Mouse (Mus musculus) forebrain, embryonic 11.5 days (tissue): ENCODE measurements around the gene Mgrn1. TPM values are rescaled to one million over a fixed set of nuclear protein-coding genes. Genes with fewer than 3 reads are reported as not detected.

Source experiments
- ATAC-seq: fragments of 200-750 bp; cut with Nextera tagmentation; replicated peaks from 2 replicates; pipeline ENCODE4 v1.8.0; 2017; ENCODE audit warnings: moderate TSS enrichment; ENCODE audit not compliant: low FRiP score
- DNase-seq: peaks from one replicate; pipeline ENCODE4 v3.0.0-alpha.2; 2017; ENCODE audit warnings: low spot score
- H3K27ac ChIP-seq: fragments of 300-500 bp; sonication (generic); 2 replicates; pipeline ENCODE4 v1.5.1; 2014; ENCODE audit warnings: low read depth, low read length
- H3K27me3 ChIP-seq: fragments of 300-500 bp; sonication (generic); 2 replicates; pipeline ENCODE4 v1.6.1; 2014; ENCODE audit warnings: mild to moderate bottlenecking, low read length, mixed read lengths; ENCODE audit not compliant: control insufficient read depth, insufficient read depth
- H3K36me3 ChIP-seq: fragments of 300-500 bp; sonication (generic); 2 replicates; pipeline ENCODE4 v1.6.1; 2014; ENCODE audit warnings: mild to moderate bottlenecking, low read length, moderate library complexity, mixed read lengths; ENCODE audit not compliant: control insufficient read depth, insufficient read depth
- H3K4me1 ChIP-seq: fragments of 300-500 bp; sonication (generic); replicated peaks from 2 replicates; pipeline ENCODE4 v1.6.1; 2014; ENCODE audit warnings: low read length, mixed read lengths; ENCODE audit not compliant: control insufficient read depth, insufficient read depth
- H3K4me2 ChIP-seq: fragments of 300-500 bp; sonication (generic); 2 replicates; pipeline ENCODE4 v1.6.1; 2014; ENCODE audit warnings: low read depth, mild to moderate bottlenecking, low read length, moderate library complexity, mixed read lengths; ENCODE audit not compliant: severe bottlenecking
- H3K4me3 ChIP-seq: fragments of 300-500 bp; sonication (generic); 2 replicates; pipeline ENCODE4 v1.5.1; 2014; ENCODE audit warnings: low read depth, low read length
- H3K9ac ChIP-seq: fragments of 300-500 bp; sonication (generic); 2 replicates; pipeline ENCODE4 v1.6.1; 2014; ENCODE audit warnings: low read length
- H3K9me3 ChIP-seq: fragments of 300-500 bp; sonication (generic); 2 replicates; pipeline ENCODE4 v1.6.1; 2016; ENCODE audit warnings: low read length, mixed read lengths; ENCODE audit not compliant: control insufficient read depth
- WGBS: fragments of 180-500 bp; shearing (Covaris S2); extraction: QIAGEN DNeasy Blood & Tissue Kit; methylation state at CpG from one replicate; pipeline ENCODE4 v1.1.7; 2014; 5-methylcytosine and 5-hydroxymethylcytosine counted together
- polyA plus RNA-seq: library from polyadenylated mRNA; unstranded; fragments of >200 nt; fragmentation: Nextera tagmentation; extraction: Ambion mirVana; gene quantifications from 2 replicates; pipeline ENCODE4 v1.2.1, GENCODE M21; 2014

The Mgrn1 gene
- polyA plus RNA-seq, 1 experiment from 2014 or later: 69.9 TPM

DNA sequence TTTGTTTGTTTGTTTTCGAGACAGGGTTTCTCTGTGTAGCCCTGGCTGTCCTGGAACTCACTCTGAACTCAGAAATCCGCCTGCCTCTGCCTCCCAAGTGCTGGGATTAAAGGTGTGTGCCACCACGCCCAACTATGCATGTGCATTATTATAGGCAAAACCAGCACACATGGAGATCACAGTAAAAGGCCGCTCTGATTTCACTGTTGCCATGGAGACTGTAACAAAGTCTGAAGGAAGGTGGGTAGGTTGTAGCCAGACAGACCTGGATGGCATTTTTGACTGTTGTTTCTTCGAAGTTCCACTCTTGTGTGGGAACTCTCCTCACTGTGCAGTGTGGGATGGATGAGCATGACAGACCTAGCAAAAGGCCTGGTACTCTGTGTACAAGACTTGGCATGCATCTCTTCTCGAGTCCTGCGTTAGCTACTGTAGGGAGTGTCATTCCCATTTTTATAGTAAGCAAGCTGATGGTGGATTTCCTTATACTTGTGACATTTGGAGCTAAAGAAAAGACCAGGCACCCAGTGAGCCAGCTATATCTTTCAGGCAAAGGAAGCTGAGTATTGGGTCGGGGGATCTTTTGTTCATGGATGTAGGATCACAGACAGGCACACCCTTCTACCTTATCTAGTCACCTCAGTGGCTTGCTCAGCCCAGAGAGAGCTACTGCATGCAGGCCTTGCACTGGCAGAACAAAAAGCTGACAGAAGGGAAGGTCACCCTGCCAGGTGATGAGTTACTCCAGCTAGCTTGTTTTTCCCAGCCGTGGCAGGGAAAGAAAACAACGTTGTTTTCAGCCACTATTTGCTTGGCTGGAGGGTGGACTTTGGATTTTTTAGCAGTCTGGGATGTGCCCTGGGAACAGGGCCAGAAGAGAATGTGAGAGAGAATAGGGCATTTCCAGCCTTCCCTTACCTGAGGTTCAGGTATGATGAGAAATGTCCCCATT lies 4.4 kb upstream of the Mgrn1 start:
- peak overlapping the region; percentile 71 for H3K9ac ChIP-seq
- no peaks in the 10 kb centered on the region for H3K9me3 ChIP-seq
- peak overlapping the region; percentile 73 for H3K4me2 ChIP-seq
- H3K36me3 ChIP-seq: no peaks in the 10 kb centered on the region
- no peaks in the 10 kb centered on the region for H3K27me3 ChIP-seq
- 81% methylated on average over 10 of the region's 10 CpGs for WGBS
- ATAC-seq: no peak
- H3K4me3 ChIP-seq: peak overlapping the region; percentile 82; the same call in 1 of the 2 replicates
- no peak for DNase-seq
- no peak overlapping the region for H3K27ac ChIP-seq
- peaks cover 16% of the 10 kb centered on the region for H3K4me1 ChIP-seq

DNA sequence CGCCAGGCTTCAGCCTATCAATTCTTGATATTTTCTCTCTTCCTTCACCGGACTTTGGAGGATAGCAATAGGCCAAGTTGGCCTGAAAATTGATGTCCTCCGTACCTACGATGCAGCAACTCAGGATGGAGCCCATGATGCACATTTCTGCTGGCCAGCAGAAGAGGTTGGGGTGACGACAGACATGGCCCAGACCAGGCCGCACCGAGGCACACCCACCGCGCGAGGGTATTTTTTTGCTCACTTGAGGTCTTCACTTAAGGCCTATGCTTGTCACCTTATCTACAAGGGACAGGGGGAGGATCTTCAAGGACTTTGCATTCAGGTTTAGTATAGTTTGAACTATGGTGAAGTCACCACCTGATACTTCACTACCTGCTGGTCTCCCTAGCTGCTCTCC lies 1.1 kb upstream of the Mgrn1 start:
- H3K36me3 ChIP-seq: no peaks in the 10 kb centered on the region
- H3K4me1 ChIP-seq: peaks cover 14% of the 10 kb centered on the region; the same call in 1 of the 2 replicates
- H3K4me2 ChIP-seq: peak overlapping the region; percentile 90; the same call in 1 of the 2 replicates
- no peak overlapping the region for H3K9ac ChIP-seq
- ATAC-seq (no peak), DNase-seq (no peak)
- H3K4me3 ChIP-seq: peak overlapping the region; percentile 86; the same call in 1 of the 2 replicates
- no peaks in the 10 kb centered on the region for H3K9me3 ChIP-seq
- WGBS: 93% methylated on average over 10 of the region's 10 CpGs
- H3K27me3 ChIP-seq: no peaks in the 10 kb centered on the region
- H3K27ac ChIP-seq: no peak overlapping the region

DNA sequence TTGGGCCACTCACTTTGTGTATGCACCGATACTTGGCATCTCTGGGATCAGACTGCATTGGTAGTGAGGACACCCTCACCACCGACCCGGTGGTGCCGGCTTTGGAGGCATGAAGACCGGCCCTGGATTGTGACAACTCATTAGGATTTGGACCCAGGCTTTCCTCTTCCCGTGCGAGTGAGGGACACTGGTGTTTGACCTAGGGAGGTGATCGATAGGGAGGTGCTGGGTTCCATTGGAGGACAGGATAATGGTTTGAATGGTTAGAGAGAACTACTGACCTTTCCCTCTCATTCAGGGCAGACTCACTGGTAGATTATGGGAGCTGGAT lies 606 bp downstream of the Mgrn1 start:
- Histone ChIP-seq H3K4me1 (peaks cover 11% of the 10 kb centered on the region; the same call in 1 of the 2 replicates), H3K4me3 (peak overlapping the region; percentile 86), H3K9me3 (no peaks in the 10 kb centered on the region), H3K27ac (peak overlapping the region; percentile 53; the same call in 1 of the 2 replicates), H3K4me2 (peak overlapping the region; percentile 90), H3K9ac (peak overlapping the region; percentile 91), H3K36me3 (no peaks in the 10 kb centered on the region), H3K27me3 (no peaks in the 10 kb centered on the region)
- DNase-seq: no peak
- ATAC-seq: no peak; the same call in 1 of the 2 replicates
- WGBS: 1% methylated on average over 8 of the region's 8 CpGs

DNA sequence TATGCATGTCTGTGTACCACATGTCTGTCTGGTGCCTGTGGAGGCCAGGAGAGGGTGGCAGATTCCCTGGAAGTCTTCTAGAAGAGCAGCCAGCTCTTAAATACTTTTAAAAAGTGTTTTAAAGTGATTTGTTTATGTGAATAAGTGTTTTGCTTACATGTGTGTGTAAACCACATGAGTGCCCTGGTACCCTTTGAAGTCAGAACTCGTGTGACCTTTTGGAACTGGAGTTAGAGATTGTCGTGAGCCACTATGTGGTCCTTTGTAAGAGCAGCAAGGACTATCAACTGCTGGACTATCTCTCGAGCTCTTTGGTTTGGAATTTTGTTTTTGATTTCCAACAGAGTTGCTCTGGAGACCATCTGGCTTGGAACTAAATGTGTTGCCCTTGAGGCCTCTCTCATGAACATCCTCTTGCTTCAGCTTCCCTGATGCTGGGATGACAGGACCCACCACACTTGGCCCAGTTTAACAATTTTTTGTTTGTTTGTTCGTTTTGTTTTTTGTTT lies 4.2 kb downstream of the Mgrn1 start:
- no peak overlapping the region for H3K27ac ChIP-seq
- H3K9me3 ChIP-seq: no peaks in the 10 kb centered on the region
- no peak overlapping the region for H3K9ac ChIP-seq
- no peaks in the 10 kb centered on the region for H3K36me3 ChIP-seq
- H3K4me1 ChIP-seq: peaks cover 9% of the 10 kb centered on the region; the same call in 1 of the 2 replicates
- no peaks in the 10 kb centered on the region for H3K27me3 ChIP-seq
- ATAC-seq (no peak), DNase-seq (no peak)
- no peak overlapping the region for H3K4me2 ChIP-seq
- H3K4me3 ChIP-seq: no peak overlapping the region
- WGBS: 77% methylated on average over 4 of the region's 4 CpGs

DNA sequence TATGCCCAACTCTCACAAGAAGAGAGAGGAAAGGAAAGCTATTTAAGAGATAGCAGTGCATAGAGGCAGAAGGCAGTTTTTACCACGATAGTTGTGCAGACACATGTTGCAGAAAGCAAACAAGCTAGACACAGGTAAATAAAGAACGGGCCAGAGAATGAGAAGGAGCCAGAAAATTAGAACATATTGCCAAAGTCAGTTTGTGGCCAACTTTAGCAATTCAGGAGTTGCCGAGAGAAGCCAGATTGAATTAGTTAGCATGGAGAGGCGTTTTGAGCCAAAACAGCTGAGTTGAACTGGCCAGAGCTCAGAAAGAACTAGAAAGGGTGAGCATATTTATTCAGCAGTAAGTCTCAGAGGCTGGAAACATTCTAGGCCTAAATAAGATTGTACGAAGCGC lies 6.1 kb downstream of the Mgrn1 start:
- Histone ChIP-seq H3K27ac (no peak overlapping the region), H3K4me2 (no peak overlapping the region), H3K27me3 (no peaks in the 10 kb centered on the region), H3K4me3 (no peak overlapping the region), H3K36me3 (no peaks in the 10 kb centered on the region), H3K4me1 (peaks cover 6% of the 10 kb centered on the region; the same call in 1 of the 2 replicates), H3K9me3 (no peaks in the 10 kb centered on the region), H3K9ac (no peak overlapping the region)
- WGBS: 91% methylated on average over 6 of the region's 6 CpGs
- no peak for DNase-seq
- no peak for ATAC-seq

DNA sequence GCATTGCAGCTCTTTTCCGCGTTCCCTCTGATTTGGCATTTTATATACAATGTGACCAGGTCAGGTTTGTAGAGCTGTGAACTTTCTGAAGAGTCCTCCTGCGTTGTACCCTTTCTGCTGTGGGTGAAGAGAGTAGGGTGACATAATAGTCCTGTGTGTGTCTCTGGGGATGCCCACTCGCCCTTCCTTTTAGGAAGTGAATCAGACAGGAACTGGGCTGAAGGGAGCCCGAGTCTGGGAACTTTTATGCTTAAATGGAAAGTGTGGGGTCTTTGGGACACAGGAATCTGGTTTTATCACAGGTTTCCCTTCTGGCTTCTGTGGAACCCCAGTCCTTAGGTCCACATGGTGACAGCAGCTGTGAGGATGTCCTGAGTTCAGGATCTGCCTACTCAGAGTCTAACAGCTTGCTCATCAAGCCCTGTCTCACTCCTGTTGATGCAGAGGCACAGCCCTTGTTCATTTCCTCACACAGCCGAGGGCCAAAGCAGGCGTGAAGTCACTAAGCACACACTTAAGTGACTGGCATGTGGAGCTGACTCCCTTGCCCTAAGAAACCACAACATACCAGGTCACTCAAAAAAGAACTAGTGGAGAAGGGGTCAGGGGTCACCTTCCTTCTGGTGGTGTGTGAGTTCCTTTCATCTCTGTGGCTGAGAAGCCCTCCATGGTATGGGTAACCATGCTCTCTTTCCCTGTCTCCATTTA lies 8.3 kb downstream of the Mgrn1 start:
- no peaks in the 10 kb centered on the region for H3K36me3 ChIP-seq
- H3K4me2 ChIP-seq: no peak overlapping the region
- ATAC-seq (no peak), DNase-seq (no peak)
- H3K4me3 ChIP-seq: no peak overlapping the region
- H3K4me1 ChIP-seq: no peaks in the 10 kb centered on the region
- H3K27me3 ChIP-seq: no peaks in the 10 kb centered on the region
- 83% methylated on average over 7 of the region's 7 CpGs for WGBS
- H3K9me3 ChIP-seq: no peaks in the 10 kb centered on the region
- no peak overlapping the region for H3K9ac ChIP-seq
- no peak overlapping the region for H3K27ac ChIP-seq

DNA sequence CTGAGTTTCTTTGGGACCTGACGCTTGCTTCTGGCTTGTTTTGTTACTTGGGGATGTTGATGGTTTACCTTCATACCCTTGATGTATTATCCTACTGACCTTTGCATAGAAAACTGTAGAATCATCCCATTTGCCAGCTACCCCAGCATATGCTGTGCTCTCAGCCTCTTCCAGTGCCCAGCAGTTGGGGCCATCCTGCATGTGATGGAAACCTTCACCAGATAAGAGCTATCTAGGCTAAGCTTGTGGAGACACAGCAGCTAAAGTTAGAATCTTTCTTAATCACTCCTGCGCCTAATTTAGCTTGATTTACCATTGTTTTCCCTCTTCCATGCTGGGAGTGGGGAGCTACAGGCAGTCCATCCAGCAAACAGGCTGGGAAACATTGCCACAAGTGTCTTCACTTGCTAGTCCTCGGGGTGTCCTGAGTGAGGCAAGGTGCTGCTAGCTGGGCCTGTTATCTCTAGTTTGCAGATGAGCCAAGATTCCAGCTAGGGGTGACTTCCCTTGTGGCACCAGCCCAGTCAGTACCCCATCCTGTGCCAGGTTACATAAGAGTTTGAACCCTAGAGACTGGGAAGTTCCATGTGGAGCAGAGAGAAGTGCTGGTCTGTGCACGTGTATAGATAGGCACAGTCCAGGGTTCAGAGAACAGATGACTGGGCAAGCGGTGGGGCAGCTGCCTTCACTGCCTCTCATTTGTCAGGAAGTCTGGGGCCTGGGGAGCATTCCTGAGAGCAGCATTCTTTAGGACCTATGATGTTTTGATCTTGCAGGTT lies 10.4 kb downstream of the Mgrn1 start:
- 82% methylated on average over 5 of the region's 5 CpGs for WGBS
- no peak overlapping the region for H3K4me2 ChIP-seq
- H3K4me3 ChIP-seq: no peak overlapping the region
- no peaks in the 10 kb centered on the region for H3K9me3 ChIP-seq
- no peak for DNase-seq
- H3K9ac ChIP-seq: no peak overlapping the region
- no peak overlapping the region for H3K27ac ChIP-seq
- no peak for ATAC-seq
- no peaks in the 10 kb centered on the region for H3K4me1 ChIP-seq
- no peaks in the 10 kb centered on the region for H3K27me3 ChIP-seq
- no peaks in the 10 kb centered on the region for H3K36me3 ChIP-seq

DNA sequence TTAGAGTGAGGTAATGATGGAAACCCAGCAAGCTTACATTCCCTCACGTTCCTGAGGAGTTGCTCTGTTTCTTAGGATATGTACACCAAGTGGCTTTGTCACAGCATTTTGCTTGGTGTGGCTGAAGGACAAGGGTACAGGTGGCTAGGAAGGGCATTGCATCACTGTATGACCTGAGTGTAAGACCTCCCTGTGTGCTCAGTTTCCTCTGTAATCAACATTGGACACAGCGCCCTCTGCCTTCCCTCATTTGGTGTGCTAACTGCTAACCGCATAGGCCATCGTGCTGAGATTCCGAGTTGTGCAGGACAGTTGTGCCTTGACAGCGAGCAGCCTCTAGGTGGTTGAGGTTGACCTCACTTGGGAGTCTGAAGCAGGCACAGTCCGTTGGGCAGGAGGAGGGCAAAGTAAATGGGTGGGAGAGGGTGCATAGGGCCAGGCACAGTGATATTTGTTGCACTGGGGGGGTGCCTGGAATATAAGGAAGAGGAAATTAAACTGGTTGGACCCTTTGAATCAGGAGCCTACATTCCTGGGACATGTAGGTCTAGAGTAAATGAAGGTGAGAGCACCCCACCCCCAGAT lies 11.2 kb downstream of the Mgrn1 start:
- Histone ChIP-seq H3K27me3 (no peaks in the 10 kb centered on the region), H3K27ac (no peak overlapping the region), H3K4me2 (no peak overlapping the region), H3K9me3 (no peaks in the 10 kb centered on the region), H3K9ac (no peak overlapping the region), H3K4me1 (no peaks in the 10 kb centered on the region), H3K36me3 (no peaks in the 10 kb centered on the region), H3K4me3 (no peak overlapping the region)
- ATAC-seq (no peak), DNase-seq (no peak)
- 54% methylated on average over 7 of the region's 7 CpGs for WGBS
